Mouse (Mus musculus): ENCODE measurements at regions not wholly inside any gene's neighbourhood (a gene's known extent, or its start where the extent isn't known, plus 50 kb on each side); places are given as distances from the start of the nearest gene placed in this dataset.
A peak's percentile ranks its signal among the peaks of the same experiment; 100 is the strongest.

- no peak for DNase-seq
Observed at GRCm38 (mm10) chr8:80422190-80422589, 71.4 kb upstream of the Gypa start.

GRCm38 (mm10) chr8:80416121-80416520 is 77.5 kb upstream of the Gypa start:
- DNase-seq, result no peak

- DNase-seq, result no peak
Observed at GRCm38 (mm10) chr8:80399594-80400207, 93.9 kb upstream of the Gypa start.

- DNase-seq, result no peak
Observed at GRCm38 (mm10) chr8:80395010-80395409, 98.6 kb upstream of the Gypa start.

GRCm38 (mm10) chr8:80393111-80393510 is 100.5 kb upstream of the Gypa start:
- no peak for DNase-seq

GRCm38 (mm10) chr8:80369221-80369620 is 124.4 kb upstream of the Gypa start:
- no peak for DNase-seq

- no peak for DNase-seq
Observed at GRCm38 (mm10) chr8:80364059-80364458, 129.5 kb upstream of the Gypa start.

GRCm38 (mm10) chr8:80343299-80343698 is 150.3 kb upstream of the Gypa start:
- no peak for DNase-seq

- no peak for DNase-seq
Observed at GRCm38 (mm10) chr8:80337872-80338271, 155.7 kb upstream of the Gypa start.

GRCm38 (mm10) chr8:80328676-80329075 is 164.9 kb upstream of the Gypa start:
- DNase-seq, result no peak

- no peak for DNase-seq
Observed at GRCm38 (mm10) chr8:80325859-80326258, 167.7 kb upstream of the Gypa start.

GRCm38 (mm10) chr8:80325132-80325531 is 168.4 kb upstream of the Gypa start:
- DNase-seq, result no peak

- DNase-seq, result no peak
Observed at GRCm38 (mm10) chr8:80318231-80318870, 175.2 kb upstream of the Gypa start.

GRCm38 (mm10) chr8:80315371-80315770 is 178.2 kb upstream of the Gypa start:
- peak; percentile 31 to 34 for DNase-seq

GRCm38 (mm10) chr8:80314826-80315225 is 178.8 kb upstream of the Gypa start:
- no peak for DNase-seq

- DNase-seq, result no peak
Observed at GRCm38 (mm10) chr8:80313883-80314635, 179.5 kb upstream of the Gypa start.

- DNase-seq, result no peak
Observed at GRCm38 (mm10) chr8:80307761-80308160, 185.8 kb upstream of the Gypa start.

- DNase-seq, result no peak
Observed at GRCm38 (mm10) chr8:80298596-80298995, 195.0 kb upstream of the Gypa start.

GRCm38 (mm10) chr8:80290311-80290710 is 203.3 kb upstream of the Gypa start:
- no peak for DNase-seq

GRCm38 (mm10) chr8:80289282-80289681 is 204.3 kb upstream of the Gypa start:
- DNase-seq, result no peak

GRCm38 (mm10) chr8:80268910-80269460 is 211.2 kb upstream of the Hhip start:
- DNase-seq, result no peak

- DNase-seq, result no peak
Observed at GRCm38 (mm10) chr8:80264915-80265314, 207.1 kb upstream of the Hhip start.

- DNase-seq, result no peak
Observed at GRCm38 (mm10) chr8:80263468-80263945, 205.7 kb upstream of the Hhip start.

- no peak for DNase-seq
Observed at GRCm38 (mm10) chr8:80262911-80263310, 205.1 kb upstream of the Hhip start.

All from cerebellum, adult 18-20 months (tissue).